Mouse (Mus musculus) stomach, embryonic 14.5 days (tissue): ENCODE data around the gene Pih1d3. TPM values are rescaled to one million over a fixed set of nuclear protein-coding genes. Genes with fewer than 3 reads are reported as not detected.

Source experiments
- ATAC-seq: fragments of 200-750 bp; cut with Nextera tagmentation; 2 replicates; pipeline ENCODE4 v1.8.0; 2017; ENCODE audit warnings: low read depth, moderate TSS enrichment; ENCODE audit not compliant: insufficient number of reproducible peaks, insufficient read depth, low FRiP score
- H3K27ac ChIP-seq: fragments of 300-500 bp; sonication (generic); 2 replicates; pipeline ENCODE4 v1.5.1; 2014; ENCODE audit warnings: mild to moderate bottlenecking, low read length, moderate library complexity, mixed read lengths
- H3K27me3 ChIP-seq: fragments of 300-500 bp; sonication (generic); 2 replicates; pipeline ENCODE4 v1.6.1; 2014; ENCODE audit warnings: low read length, control low read depth, mixed read lengths; ENCODE audit not compliant: control insufficient read depth, insufficient read depth
- H3K36me3 ChIP-seq: fragments of 300-500 bp; sonication (generic); 2 replicates; pipeline ENCODE4 v1.6.1; 2014; ENCODE audit warnings: mild to moderate bottlenecking, control low read depth, low read length, moderate library complexity, mixed read lengths; ENCODE audit not compliant: control insufficient read depth, insufficient read depth
- H3K4me1 ChIP-seq: fragments of 300-500 bp; sonication (generic); 2 replicates; pipeline ENCODE4 v1.6.1; 2014; ENCODE audit warnings: low read length, control low read depth, mixed read lengths; ENCODE audit not compliant: control insufficient read depth, insufficient read depth
- H3K4me2 ChIP-seq: fragments of 300-500 bp; sonication (generic); replicated peaks from 2 replicates; pipeline ENCODE4 v1.6.1; 2014; ENCODE audit warnings: low read depth, low read length, control low read depth
- H3K4me3 ChIP-seq: fragments of 300-500 bp; sonication (generic); 2 replicates; pipeline ENCODE4 v1.5.1; 2014; ENCODE audit warnings: low read depth, low read length, control low read depth
- H3K9ac ChIP-seq: fragments of 300-500 bp; sonication (generic); replicated peaks from 2 replicates; pipeline ENCODE4 v1.6.1; 2014; ENCODE audit warnings: low read depth, mild to moderate bottlenecking, control low read depth, low read length, moderate library complexity, mixed read lengths
- H3K9me3 ChIP-seq: fragments of 300-500 bp; sonication (generic); 2 replicates; pipeline ENCODE4 v1.6.1; 2016; ENCODE audit warnings: low read depth, low read length, control low read depth; ENCODE audit not compliant: control insufficient read depth
- WGBS: fragments of 180-500 bp; shearing (Covaris S2); extraction: QIAGEN DNeasy Blood & Tissue Kit; methylation state at CpG from one replicate; pipeline ENCODE4 v1.1.7; 2014; 5-methylcytosine and 5-hydroxymethylcytosine counted together
- polyA plus RNA-seq: library from polyadenylated mRNA; unstranded; fragments of >200 nt; fragmentation: Nextera tagmentation; extraction: Ambion mirVana; gene quantifications from 2 replicates; pipeline ENCODE4 v1.2.1, GENCODE M21; 2014

The Pih1d3 gene
- polyA plus RNA-seq, 1 experiment from 2014 or later, result not detected

GRCm38 (mm10) chr1:31205770-31206169 lies 16.9 kb upstream of the Pih1d3 start:
- Histone ChIP-seq H3K4me3 (no peak overlapping the region), H3K27ac (no peak overlapping the region), H3K27me3 (no peaks in the 10 kb centered on the region), H3K9ac (no peak overlapping the region), H3K4me2 (no peak overlapping the region), H3K36me3 (no peaks in the 10 kb centered on the region), H3K9me3 (no peaks in the 10 kb centered on the region), H3K4me1 (no peaks in the 10 kb centered on the region)
- ATAC-seq, result no peak
- WGBS, result 83% methylated on average over 3 of the region's 3 CpGs

GRCm38 (mm10) chr1:31210144-31210543 lies 12.5 kb upstream of the Pih1d3 start:
- no peak overlapping the region for H3K27ac ChIP-seq
- H3K9ac ChIP-seq, result no peak overlapping the region
- H3K4me2 ChIP-seq, result no peak overlapping the region
- no peak overlapping the region for H3K4me3 ChIP-seq
- H3K27me3 ChIP-seq, result no peaks in the 10 kb centered on the region
- H3K36me3 ChIP-seq, result no peaks in the 10 kb centered on the region
- ATAC-seq, result no peak
- H3K9me3 ChIP-seq, result no peaks in the 10 kb centered on the region
- no peaks in the 10 kb centered on the region for H3K4me1 ChIP-seq
- WGBS, result 2% methylated on average over 5 of the region's 5 CpGs

- ATAC-seq, result no peak
Observed at GRCm38 (mm10) chr1:31214831-31215230, 7.8 kb upstream of the Pih1d3 start.

GRCm38 (mm10) chr1:31220599-31221250 lies 1.9 kb upstream of the Pih1d3 start:
- H3K9ac ChIP-seq, result no peak overlapping the region
- 90% methylated on average over 4 of the region's 4 CpGs for WGBS
- H3K4me3 ChIP-seq, result no peak overlapping the region
- no peaks in the 10 kb centered on the region for H3K4me1 ChIP-seq
- no peaks in the 10 kb centered on the region for H3K36me3 ChIP-seq
- no peak overlapping the region for H3K27ac ChIP-seq
- H3K4me2 ChIP-seq, result no peak overlapping the region
- H3K27me3 ChIP-seq, result no peaks in the 10 kb centered on the region
- no peaks in the 10 kb centered on the region for H3K9me3 ChIP-seq
- no peak for ATAC-seq

More at GRCm38 (mm10) chr1:31214831-31215230, 7.8 kb upstream of the Pih1d3 start:
- H3K4me1 ChIP-seq, result no peaks in the 10 kb centered on the region
- H3K9ac ChIP-seq, result no peak overlapping the region
- no peak overlapping the region for H3K27ac ChIP-seq
- H3K4me3 ChIP-seq, result no peak overlapping the region
- no peaks in the 10 kb centered on the region for H3K27me3 ChIP-seq
- no peak overlapping the region for H3K4me2 ChIP-seq
- no peaks in the 10 kb centered on the region for H3K36me3 ChIP-seq
- WGBS, result 40% methylated on average over 1 of the region's 1 CpGs
- no peaks in the 10 kb centered on the region for H3K9me3 ChIP-seq

- H3K4me3 ChIP-seq, result no peak overlapping the region
- no peak overlapping the region for H3K9ac ChIP-seq
- ATAC-seq, result no peak
- no peaks in the 10 kb centered on the region for H3K4me1 ChIP-seq
- H3K27me3 ChIP-seq, result no peaks in the 10 kb centered on the region
- no peak overlapping the region for H3K4me2 ChIP-seq
- no peaks in the 10 kb centered on the region for H3K36me3 ChIP-seq
- H3K9me3 ChIP-seq, result no peaks in the 10 kb centered on the region
- no peak overlapping the region for H3K27ac ChIP-seq
Observed at GRCm38 (mm10) chr1:31233319-31234036, 10.8 kb downstream of the Pih1d3 start.

GRCm38 (mm10) chr1:31260218-31260923 lies 37.7 kb downstream of the Pih1d3 start:
- Histone ChIP-seq H3K4me1 (no peaks in the 10 kb centered on the region), H3K4me3 (no peak overlapping the region), H3K4me2 (no peak overlapping the region), H3K36me3 (no peaks in the 10 kb centered on the region), H3K9ac (no peak overlapping the region), H3K27ac (0 out of 2 replicates have a peak overlapping the region, but pooled peaks have one; percentile 48), H3K27me3 (no peaks in the 10 kb centered on the region), H3K9me3 (no peaks in the 10 kb centered on the region)
- WGBS, result 51% methylated on average over 10 of the region's 10 CpGs
- ATAC-seq, result peak; percentile 49; the same call in 1 of the 2 replicates

Other genes with a start within 250 kb of the Pih1d3 start
- not detected in 2 replicates for gene AC153137.1, start 244.9 kb upstream of the Pih1d3 start, polyA plus RNA-seq
- not detected in 2 replicates for gene Lgsn, start 46.4 kb upstream of the Pih1d3 start, polyA plus RNA-seq
- gene 4931428L18Rik, start 154 bp upstream of the Pih1d3 start, polyA plus RNA-seq, result not detected in 2 replicates